Mouse (Mus musculus): Measurements from ENCODE around the gene Cdk2ap1.

GRCm38 (mm10) chr5:124296475-124296874, 66.4 kb downstream of the Cdk2ap1 start:
- TF ChIP-seq CTCF (IDR thresholded peaks at IDR 0.05) (no peak), EP300 (IDR thresholded peaks at IDR 0.05) (no peak)
